Mouse (Mus musculus) neural tube, embryonic 10.5 days (tissue): ENCODE data around the gene Klhl20.

ENCODE experiments used
- DNase-seq: peaks from one replicate; pipeline ENCODE4 v3.0.0-alpha.2; 2017; ENCODE audit warnings: low spot score; ENCODE audit errors: extremely low spot score

Klhl20 gene

DNA sequence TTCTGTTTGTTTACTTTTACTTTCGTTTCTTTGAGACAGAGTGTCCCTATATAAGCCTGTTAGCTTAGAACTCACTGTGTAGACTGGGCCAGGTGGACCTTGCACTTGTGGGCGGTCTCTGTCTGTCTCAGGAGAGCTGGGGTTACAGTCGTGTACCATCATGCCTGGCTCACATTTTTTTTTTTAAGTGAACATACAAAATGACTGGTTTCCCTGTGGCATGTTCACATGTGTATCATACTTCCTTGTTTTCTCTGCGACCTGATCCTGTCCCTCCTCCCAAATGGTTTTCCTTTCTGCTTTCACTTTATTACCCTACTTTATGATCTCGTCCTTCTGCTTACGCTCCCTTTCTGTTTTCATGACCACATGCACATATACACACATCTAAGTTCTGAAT, 55.1 kb downstream of the Klhl20 start:
- DNase-seq, result no peak

DNA sequence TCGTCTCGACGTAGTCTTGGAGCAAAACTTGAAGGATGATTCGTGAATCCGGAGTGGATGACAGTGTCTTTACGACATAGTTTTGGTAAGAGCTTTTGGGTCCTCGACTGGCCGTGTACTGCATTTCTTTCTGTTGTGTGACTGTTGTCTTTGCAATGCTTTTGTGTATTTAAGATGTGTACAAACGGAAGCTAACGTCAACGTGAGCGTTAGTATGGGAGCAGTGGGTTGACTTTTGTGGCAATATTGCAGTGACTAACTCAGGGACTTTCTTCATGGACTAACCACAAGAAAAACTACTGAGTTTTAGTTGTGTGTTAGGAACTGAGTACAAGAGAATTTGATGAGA, 60.1 kb downstream of the Klhl20 start:
- DNase-seq, result no peak

DNA sequence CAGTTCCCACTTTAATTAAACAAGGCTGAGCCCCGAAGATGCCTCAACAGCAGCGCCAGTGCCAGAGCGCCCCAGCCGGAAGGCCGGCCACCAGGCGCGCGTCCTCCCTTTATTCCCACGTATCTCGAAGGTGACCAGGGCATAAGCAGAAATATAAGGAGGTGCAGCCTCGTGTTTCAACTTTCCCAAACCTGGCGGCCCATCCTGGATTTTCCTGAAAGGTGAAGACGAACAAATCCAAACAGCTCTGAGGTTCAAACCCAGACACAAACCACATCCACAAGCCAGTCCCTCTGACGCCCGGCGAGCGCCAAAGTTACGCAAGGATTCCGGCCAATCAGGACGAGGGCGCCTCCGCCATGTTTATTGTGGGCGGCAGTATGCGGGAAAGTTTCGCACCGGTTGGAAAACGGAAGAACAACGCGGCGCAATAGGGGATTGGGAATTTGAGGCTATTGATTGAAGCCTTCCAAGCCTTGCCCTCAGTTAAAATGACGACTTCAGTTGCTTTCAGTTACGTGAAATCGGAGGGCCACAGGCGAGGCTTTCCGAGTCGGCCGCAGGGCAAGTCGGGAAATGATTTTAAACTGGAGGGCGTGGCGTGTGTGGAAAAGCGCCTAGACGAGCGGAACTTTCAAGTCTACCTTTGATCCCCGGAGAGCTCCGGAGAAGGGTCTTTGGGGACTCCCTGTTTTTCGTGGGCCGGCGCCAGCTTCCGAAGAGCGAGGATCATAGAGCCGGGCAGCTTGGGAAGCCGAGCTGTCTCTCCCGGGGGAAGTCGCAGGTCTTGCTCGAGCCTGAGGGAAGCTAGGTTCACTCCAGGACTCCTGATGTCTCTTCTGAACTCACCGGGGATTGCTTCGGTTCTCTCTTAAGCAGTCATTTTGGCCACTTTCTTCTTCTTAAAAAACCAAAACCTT, 60.7 kb downstream of the Klhl20 start, which contains the start of the genes Dars2 and Cenpl:
Gene Dars2 (minus strand): TSS at position 307 of the 920 bp plus-strand sequence.
Gene Cenpl (plus strand): TSS at position 362 of the 920 bp plus-strand sequence.
- peak; percentile 91 for DNase-seq

DNA sequence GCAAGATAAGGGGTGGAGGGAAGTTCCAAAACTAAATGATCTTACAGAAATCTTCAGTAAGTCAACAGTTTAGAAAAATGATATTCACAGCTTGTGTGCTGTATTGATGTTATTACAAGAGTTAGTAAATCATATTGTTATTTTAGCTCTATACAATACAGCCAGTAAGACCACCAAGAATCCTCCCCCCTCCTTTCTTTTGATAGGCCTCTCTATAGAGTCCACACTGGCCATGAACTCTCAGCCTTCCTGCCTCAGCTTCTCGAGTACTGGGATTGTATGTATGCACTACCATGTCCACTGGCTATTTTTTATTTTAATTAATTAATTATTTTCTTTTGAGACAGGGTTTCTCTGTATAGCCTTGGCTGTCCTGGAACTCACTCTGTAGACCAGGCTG, 68.0 kb downstream of the Klhl20 start:
- no peak for DNase-seq

DNA sequence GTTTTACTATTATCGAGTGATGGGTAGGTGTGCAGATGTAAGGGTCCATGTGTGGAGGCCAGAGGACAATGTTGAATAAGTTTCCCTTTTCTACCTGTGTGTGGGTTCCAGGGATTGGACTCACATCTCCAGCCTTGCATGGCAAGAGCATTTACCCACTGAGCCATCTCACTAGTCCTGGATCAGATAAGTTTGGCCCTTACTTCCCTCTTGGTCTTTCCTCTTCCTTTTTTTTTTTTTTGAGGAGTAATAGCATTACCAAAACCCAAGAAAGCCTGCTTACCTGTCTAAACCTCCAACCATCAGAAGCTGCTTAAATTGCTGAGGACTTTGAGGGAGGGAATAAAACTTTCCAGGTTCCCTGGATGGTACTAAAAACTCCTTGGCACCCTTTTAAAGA, 74.1 kb downstream of the Klhl20 start:
- DNase-seq, result no peak

DNA sequence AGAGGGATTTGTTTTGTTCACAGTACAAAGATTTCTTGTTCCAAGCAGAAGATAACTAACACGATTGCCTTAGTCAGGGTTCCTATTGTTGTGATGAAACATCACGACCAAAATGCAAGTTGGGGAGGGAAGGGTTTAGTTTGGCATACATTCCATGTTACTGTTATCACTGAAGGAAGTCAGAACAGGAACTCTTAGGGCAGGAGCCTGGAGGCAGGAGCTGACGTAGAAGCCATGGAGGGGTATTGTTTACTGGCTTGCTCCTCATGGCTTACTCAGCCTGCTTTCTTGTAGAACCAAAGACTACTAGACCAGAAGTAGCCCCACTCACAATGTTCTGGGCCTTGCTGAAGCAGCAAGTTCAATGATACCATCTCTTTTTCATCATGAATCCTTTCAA, 84.3 kb downstream of the Klhl20 start:
- no peak for DNase-seq

DNA sequence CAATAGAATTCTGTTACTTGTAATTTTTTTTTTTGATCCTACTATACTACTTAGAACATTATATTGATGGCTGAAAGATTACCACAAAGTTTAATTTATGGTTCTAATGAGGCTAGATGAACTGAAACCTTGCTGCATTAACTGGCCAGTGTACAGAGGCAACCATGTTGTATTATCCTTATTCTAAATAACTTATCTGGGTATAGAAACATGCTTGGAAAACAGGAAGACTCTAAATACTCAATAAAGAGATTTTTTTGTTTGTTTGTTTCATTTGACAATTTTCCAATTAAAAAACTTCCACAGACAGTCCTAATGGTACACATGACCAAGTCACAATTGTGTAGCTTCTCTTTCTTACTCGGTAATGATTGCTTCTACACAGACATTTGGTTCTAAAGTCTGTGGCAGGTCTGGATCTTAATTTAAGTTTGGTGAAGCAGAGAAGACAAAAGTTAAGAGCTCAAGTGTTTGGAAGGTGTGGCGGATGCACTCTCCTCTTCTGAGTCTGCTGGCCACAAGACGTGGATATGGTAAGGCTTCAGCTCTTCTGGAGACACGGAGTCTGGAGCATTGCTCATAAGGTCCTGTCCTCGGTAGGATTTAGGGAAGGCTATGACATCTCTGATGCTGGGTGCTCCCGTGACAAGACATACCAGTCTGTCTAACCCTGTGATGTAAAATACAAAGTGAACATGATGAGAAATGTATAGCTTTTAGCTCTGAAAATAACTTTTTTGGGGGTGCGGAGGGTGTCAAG, 89.9 kb downstream of the Klhl20 start:
- no peak for DNase-seq

DNA sequence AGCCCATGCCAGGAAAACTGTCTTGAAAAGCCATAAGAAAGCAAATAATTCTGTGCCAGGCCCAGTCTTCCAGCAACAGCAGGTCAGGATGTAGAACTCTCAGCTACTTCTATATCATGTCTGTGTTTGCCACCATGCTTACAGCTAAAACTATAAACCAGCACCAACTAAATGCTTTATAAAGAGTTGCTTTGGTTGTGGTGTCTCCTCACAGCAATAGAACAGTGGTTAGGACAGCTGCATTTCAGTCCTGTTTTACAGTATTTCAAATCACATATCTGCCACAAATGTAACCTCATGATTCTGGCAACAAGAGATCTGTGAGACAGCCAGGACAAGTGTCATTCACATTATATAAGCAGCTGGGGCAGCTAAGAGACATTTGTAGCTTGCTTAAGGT, 90.5 kb downstream of the Klhl20 start:
- no peak for DNase-seq

DNA sequence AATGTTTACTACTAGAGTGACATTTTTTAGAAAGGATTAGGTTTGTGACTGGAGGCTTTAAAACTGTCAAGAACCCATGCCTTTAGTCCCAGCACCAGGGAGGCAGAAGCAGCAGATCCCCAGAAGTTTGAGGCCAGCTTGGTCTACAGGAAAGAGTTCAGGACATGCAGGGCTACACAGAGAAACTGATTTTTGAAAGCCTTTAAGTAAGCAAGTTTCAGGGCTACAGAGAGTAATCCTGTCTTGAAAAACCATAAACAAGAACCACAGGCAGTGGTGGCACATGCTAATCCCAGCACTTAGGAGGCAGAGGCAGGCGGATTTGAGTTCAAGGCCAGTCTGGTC, 90.9 kb downstream of the Klhl20 start:
- no peak for DNase-seq

DNA sequence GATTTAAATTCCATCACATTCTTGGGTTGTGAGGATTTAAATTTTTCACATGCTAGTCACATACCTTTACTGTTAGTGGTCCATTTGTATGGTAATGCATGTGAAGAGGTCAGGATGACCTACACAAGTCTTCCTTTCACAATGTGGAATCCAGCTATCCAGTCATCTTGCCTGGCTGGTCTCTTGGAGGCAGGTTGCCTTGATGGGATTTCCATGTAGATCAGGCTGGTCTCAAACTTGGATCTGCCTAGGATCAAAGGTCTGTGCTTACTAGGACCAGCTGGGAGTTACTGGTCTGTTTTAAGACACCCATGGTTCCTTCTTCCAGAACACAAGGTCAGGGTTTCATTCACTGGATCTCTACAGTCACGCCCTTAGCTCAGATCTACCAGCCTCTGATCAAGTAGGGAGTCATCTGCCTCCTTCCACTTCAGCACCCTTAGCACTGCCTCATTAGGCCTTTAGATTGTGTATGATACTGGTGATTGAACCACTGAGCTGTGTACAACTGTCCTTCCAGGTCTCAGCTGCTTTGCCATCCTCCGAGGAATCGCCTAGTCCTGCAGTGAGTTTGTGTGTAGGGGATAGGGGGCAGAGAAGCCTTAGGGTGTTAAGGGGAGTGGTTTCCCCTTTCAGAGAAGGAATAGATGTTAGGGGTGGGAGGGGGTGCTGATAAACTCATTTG, 91.4 kb downstream of the Klhl20 start:
- peak; percentile 68 for DNase-seq

DNA sequence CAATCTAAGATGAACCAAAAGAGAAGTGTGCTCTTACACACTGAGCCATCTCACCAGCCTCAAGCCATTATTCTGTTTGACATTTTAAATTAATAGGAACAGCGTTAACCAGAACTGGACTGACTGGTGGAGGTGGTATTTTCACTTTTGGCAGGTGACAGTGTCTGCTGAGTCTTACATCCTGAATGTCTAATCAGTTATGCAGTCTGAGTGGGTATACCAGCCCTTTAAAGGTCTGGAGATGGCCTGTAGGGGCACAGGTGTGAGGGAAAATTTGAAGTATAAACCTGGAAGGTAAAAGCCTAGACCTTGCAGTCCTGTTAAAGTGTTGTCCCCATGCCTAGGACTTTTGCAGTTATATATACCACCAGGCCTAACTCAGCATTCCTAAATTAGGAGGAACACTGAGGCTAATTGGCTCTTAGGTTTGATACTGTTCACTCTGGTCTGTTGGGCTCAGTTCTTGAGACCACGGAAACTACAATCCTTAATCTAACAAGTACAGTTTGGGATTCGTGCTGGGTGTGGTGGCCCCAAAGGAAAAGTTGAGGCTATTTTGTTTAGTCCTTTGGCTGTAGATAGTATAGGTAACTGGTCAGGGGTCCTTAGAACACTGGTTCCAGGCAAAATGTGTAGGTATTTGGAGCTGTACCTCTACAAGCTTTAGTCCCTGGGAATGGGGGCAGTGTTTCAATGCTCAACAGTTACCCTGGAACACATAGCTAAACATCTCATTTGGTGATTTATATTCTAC, 92.2 kb downstream of the Klhl20 start:
- DNase-seq, result peak; percentile 51
